Mouse (Mus musculus) hindbrain, postnatal 0 days (tissue): Measurements from ENCODE around the gene Fbxl3. TPM values are rescaled to one million over a fixed set of nuclear protein-coding genes. Genes with fewer than 3 reads are reported as not detected.

Source experiments
- ATAC-seq: fragments of 200-750 bp; cut with Nextera tagmentation; 2 replicates; pipeline ENCODE4 v1.8.0; 2017; ENCODE audit warnings: mild to moderate bottlenecking, moderate TSS enrichment, moderate library complexity
- DNase-seq: peaks from one replicate; pipeline ENCODE4 v3.0.0-alpha.2; 2015; ENCODE audit warnings: low spot score
- H3K27ac ChIP-seq: fragments of 300-500 bp; sonication (generic); 2 replicates; pipeline ENCODE4 v1.5.1; 2014; ENCODE audit warnings: mild to moderate bottlenecking
- H3K27me3 ChIP-seq: fragments of 300-500 bp; sonication (generic); 2 replicates; pipeline ENCODE4 v1.6.1; 2014; ENCODE audit warnings: low read length, mixed read lengths; ENCODE audit not compliant: insufficient read depth
- H3K36me3 ChIP-seq: fragments of 300-500 bp; sonication (generic); 2 replicates; pipeline ENCODE4 v1.6.1; 2014; ENCODE audit warnings: low read length, mixed read lengths; ENCODE audit not compliant: insufficient read depth
- H3K4me1 ChIP-seq: fragments of 300-500 bp; sonication (generic); 2 replicates; pipeline ENCODE4 v1.6.1; 2014; ENCODE audit warnings: antibody characterized with exemption, low read length, mixed read lengths; ENCODE audit not compliant: insufficient read depth
- H3K4me2 ChIP-seq: fragments of 300-500 bp; sonication (generic); 2 replicates; pipeline ENCODE4 v1.6.1; 2014; ENCODE audit warnings: low read depth, mild to moderate bottlenecking, low read length, moderate library complexity, mixed read lengths
- H3K4me3 ChIP-seq: fragments of 300-500 bp; sonication (generic); 2 replicates; pipeline ENCODE4 v1.5.1; 2014; ENCODE audit warnings: low read length
- H3K9ac ChIP-seq: fragments of 300-500 bp; sonication (generic); replicated peaks from 2 replicates; pipeline ENCODE4 v1.6.1; 2014; ENCODE audit warnings: mild to moderate bottlenecking, low read length, moderate library complexity, mixed read lengths
- H3K9me3 ChIP-seq: fragments of 300-500 bp; sonication (generic); 2 replicates; pipeline ENCODE4 v1.6.1; 2016; ENCODE audit warnings: low read length, mixed read lengths
- CTCF ChIP-seq: IDR thresholded peaks from 2 replicates; pipeline ENCODE4 v1.5.1; 2016; ENCODE audit warnings: antibody characterized with exemption, control low read depth, low read depth
- WGBS: fragments of 180-500 bp; shearing (Covaris S2); extraction: QIAGEN DNeasy Blood & Tissue Kit; methylation state at CpG from one replicate; pipeline ENCODE4 v1.1.7; 2014; 5-methylcytosine and 5-hydroxymethylcytosine counted together
- polyA plus RNA-seq: library from polyadenylated mRNA; unstranded; fragments of >200 nt; fragmentation: Nextera tagmentation; extraction: Ambion mirVana; gene quantifications from 2 replicates; pipeline ENCODE4 v1.2.1, GENCODE M21; 2015
- total RNA-seq: library from RNA; depleted of rRNA; stranded (reverse); fragments of >200 nt; gene quantifications from 2 replicates; pipeline ENCODE4 v1.2.3, GENCODE M21; 2014

Gene Fbxl3
- total and polyA plus RNA-seq, 2 experiments from 2014 or later: 27.4 to 61.6 TPM

GRCm38 (mm10) chr14:103106301-103106700 lies 6.9 kb upstream of the Fbxl3 start:
- no peaks in the 10 kb centered on the region for H3K27me3 ChIP-seq
- WGBS: 100% methylated on average over 2 of the region's 2 CpGs
- H3K4me2 ChIP-seq: no peak overlapping the region
- H3K27ac ChIP-seq: no peak overlapping the region
- no peaks in the 10 kb centered on the region for H3K4me1 ChIP-seq
- TF ChIP-seq CTCF: no peak
- H3K4me3 ChIP-seq: no peak overlapping the region
- H3K9ac ChIP-seq: no peak overlapping the region
- DNase-seq (no peak), ATAC-seq (no peak)
- no peaks in the 10 kb centered on the region for H3K9me3 ChIP-seq
- no peaks in the 10 kb centered on the region for H3K36me3 ChIP-seq

DNA sequence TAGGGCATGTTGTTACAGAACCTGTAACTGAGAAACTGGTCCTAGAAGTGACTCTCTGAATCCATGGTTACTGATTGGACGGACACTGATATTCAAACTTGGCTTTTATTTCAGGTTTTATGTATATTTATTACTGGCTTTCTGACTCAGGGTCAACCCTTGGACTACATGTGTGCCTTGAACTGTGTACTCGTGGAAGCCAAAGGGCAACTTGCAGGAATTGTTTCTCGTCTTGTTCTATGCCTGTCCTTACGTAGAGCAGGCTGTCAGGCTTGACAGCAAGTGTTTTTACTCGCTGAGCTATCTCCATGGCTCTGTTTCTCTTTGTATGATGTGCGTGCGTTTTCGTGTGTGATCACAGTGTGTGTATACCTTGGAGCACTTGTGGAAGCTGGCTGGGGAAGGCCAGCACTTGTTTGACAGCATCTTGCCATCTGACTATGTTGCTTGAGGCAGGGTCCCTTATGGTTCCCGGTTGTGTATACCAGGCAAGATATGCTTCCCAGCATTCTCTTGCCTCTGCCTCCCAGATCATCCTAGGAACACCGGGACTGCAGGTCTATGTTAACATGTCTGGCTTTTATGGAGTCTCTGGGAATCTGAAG lies 3.5 kb upstream of the Fbxl3 start:
- Histone ChIP-seq H3K27me3 (no peaks in the 10 kb centered on the region), H3K27ac (no peak overlapping the region), H3K9ac (no peak overlapping the region), H3K36me3 (no peaks in the 10 kb centered on the region), H3K4me3 (no peak overlapping the region), H3K4me1 (no peaks in the 10 kb centered on the region), H3K4me2 (no peak overlapping the region), H3K9me3 (no peaks in the 10 kb centered on the region)
- DNase-seq (no peak), ATAC-seq (no peak)
- WGBS: 74% methylated on average over 10 of the region's 10 CpGs
- no peak for TF ChIP-seq CTCF

DNA sequence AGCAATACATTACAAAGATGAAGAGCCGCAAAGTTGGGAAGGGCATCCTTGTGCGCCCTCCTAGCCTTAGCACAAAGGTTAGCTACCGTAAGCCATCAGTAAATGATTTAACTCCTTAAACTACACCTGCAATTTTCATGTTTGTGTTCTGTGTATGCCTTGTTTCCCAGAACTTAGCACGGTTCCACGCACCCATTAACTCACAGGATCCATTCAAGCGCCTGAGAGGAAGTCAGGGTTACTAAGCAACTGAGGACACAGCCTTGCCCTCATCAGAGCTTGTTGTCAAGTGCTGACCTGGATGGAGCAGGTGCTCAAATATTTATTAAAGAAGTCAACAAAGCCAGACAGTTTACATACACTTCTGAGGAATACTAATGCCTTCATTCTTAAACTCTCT lies 2.9 kb upstream of the Fbxl3 start:
- no peak overlapping the region for H3K4me3 ChIP-seq
- H3K4me1 ChIP-seq: peaks cover 2% of the 10 kb centered on the region; the same call in 1 of the 2 replicates
- no peak for DNase-seq
- H3K36me3 ChIP-seq: no peaks in the 10 kb centered on the region
- no peak for TF ChIP-seq CTCF
- H3K27ac ChIP-seq: no peak overlapping the region
- no peak overlapping the region for H3K4me2 ChIP-seq
- H3K9ac ChIP-seq: no peak overlapping the region
- H3K9me3 ChIP-seq: no peaks in the 10 kb centered on the region
- no peak for ATAC-seq
- WGBS: 65% methylated on average over 6 of the region's 6 CpGs
- no peaks in the 10 kb centered on the region for H3K27me3 ChIP-seq

GRCm38 (mm10) chr14:103101171-103101570 lies 1.8 kb upstream of the Fbxl3 start:
- no peak overlapping the region for H3K27ac ChIP-seq
- peaks cover 9% of the 10 kb centered on the region for H3K4me1 ChIP-seq
- H3K27me3 ChIP-seq: no peaks in the 10 kb centered on the region
- TF ChIP-seq CTCF: no peak
- H3K9ac ChIP-seq: no peak overlapping the region
- ATAC-seq (no peak), DNase-seq (no peak)
- H3K4me2 ChIP-seq: no peak overlapping the region
- no peaks in the 10 kb centered on the region for H3K36me3 ChIP-seq
- no peaks in the 10 kb centered on the region for H3K9me3 ChIP-seq
- 84% methylated on average over 3 of the region's 3 CpGs for WGBS
- no peak overlapping the region for H3K4me3 ChIP-seq

DNA sequence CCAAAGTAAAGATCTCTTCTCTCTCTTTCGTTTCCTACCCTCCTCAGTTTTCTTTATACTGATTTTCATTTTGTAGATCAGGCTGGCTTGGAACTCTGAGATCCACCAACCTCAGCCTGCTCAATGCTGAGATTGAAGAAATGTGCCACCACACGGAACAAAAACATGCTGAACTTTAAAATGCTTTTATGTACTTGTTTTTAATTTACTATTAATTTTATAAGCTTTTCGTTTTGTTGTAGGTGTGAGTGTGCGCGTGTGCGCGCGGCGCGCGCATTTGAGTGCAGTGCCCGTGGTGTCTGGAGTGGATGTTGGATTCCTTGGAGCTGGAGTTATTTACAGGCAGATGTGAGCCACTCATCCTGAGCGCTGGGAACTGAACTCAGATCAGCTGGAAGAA lies 930 bp upstream of the Fbxl3 start:
- H3K27me3 ChIP-seq: no peaks in the 10 kb centered on the region
- peaks cover 9% of the 10 kb centered on the region for H3K4me1 ChIP-seq
- ATAC-seq (no peak), DNase-seq (no peak)
- no peak for TF ChIP-seq CTCF
- no peak overlapping the region for H3K9ac ChIP-seq
- H3K9me3 ChIP-seq: no peaks in the 10 kb centered on the region
- 0 out of 2 replicates have a peak, but pooled peaks cover under 1% of the 10 kb centered on the region for H3K36me3 ChIP-seq
- H3K4me2 ChIP-seq: peak overlapping the region; percentile 74; the same call in 1 of the 2 replicates
- H3K4me3 ChIP-seq: 0 out of 2 replicates have a peak overlapping the region, but pooled peaks have one; percentile 83
- no peak overlapping the region for H3K27ac ChIP-seq
- 83% methylated on average over 13 of the region's 13 CpGs for WGBS

DNA sequence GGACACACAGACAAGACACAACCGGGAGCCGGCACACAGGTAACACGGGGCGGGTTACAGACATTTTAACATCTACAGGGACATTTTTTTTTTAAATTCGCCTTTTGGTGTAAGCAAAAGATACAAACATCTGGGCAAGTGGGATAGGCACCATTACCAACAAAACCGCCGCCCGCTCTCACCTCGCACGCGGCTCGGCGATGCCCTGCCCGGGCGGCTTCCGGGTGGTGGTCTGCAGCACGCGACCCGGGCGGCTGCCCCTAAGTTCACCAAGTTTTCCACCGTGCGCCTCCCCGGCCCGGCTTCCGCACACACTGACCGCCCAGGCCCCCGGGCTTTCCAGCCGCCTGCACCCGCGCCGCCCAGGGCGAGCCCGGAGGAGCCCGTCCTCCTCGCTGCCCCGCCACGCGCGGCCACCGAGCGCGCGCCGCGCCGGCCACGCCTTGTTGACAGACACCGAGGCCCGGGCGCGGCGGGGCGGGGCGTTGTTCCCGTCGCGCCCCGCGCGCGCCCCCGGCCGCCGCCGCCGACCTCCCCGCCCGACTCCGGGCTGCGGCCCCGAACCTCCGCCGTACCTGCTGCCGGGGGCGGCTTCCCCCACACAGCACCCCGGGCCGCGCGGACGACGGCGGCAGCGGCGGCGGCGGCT lies 655 bp downstream of the Fbxl3 start:
- H3K4me1 ChIP-seq: peaks cover 9% of the 10 kb centered on the region
- peak overlapping the region; percentile 99 for H3K9ac ChIP-seq
- peak overlapping the region; percentile 74 for H3K4me2 ChIP-seq
- H3K4me3 ChIP-seq: peak overlapping the region; percentile 83
- no peak for TF ChIP-seq CTCF
- H3K27ac ChIP-seq: peak overlapping the region; percentile 99
- ATAC-seq: peak; percentile 86
- WGBS: under 1% methylated on average over 56 of the region's 86 CpGs
- 0 out of 2 replicates have a peak, but pooled peaks cover 6% of the 10 kb centered on the region for H3K36me3 ChIP-seq
- peak; percentile 91 for DNase-seq
- H3K27me3 ChIP-seq: no peaks in the 10 kb centered on the region
- H3K9me3 ChIP-seq: no peaks in the 10 kb centered on the region

DNA sequence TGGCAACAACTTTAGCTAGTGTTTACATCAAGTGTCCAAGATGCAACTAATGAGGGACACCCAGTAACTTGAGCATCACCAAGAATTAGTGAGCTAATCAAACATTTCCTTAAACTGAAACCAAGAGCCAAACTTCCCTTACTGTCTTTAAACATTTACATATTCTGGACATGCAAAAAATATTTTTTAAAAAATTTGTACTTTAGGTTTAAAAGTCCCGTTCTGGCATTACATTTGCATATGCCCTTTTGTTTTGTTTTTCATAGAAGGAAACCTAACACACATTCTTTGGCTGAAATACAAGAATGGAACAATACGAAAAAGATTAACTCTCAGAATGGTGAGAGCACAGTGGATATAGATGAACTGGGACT lies 1.2 kb downstream of the Fbxl3 start:
- no peaks in the 10 kb centered on the region for H3K9me3 ChIP-seq
- H3K27me3 ChIP-seq: no peaks in the 10 kb centered on the region
- under 1% methylated on average over 2 of the region's 2 CpGs for WGBS
- H3K27ac ChIP-seq: 0 out of 2 replicates have a peak overlapping the region, but pooled peaks have one; percentile 99
- peak overlapping the region; percentile 74 for H3K4me2 ChIP-seq
- peaks cover 9% of the 10 kb centered on the region for H3K4me1 ChIP-seq
- ATAC-seq (no peak), DNase-seq (no peak)
- 0 out of 2 replicates have a peak, but pooled peaks cover 6% of the 10 kb centered on the region for H3K36me3 ChIP-seq
- peak overlapping the region; percentile 83 for H3K4me3 ChIP-seq
- peak overlapping the region; percentile 99 for H3K9ac ChIP-seq
- no peak for TF ChIP-seq CTCF
